Mouse (Mus musculus) layer of hippocampus, postnatal 25 days (tissue): ENCODE data around the gene Rem2. TPM values are rescaled to one million over a fixed set of nuclear protein-coding genes. Genes with fewer than 3 reads are reported as not detected.

Experiments
- DNase-seq, 2 experiments: peaks; one replicate each; pipeline ENCODE4 v3.0.0; 2022; ENCODE audit warnings: mixed read lengths in 2 of 2, low spot score in 1 of 2; ENCODE audit errors: extremely low spot score in 1 of 2
- total RNA-seq, 2 experiments: library from RNA; stranded (reverse); gene quantifications; 2 replicates each; pipeline ENCODE4 v1.2.3; 2021

Gene Rem2
- 10 to 100 TPM; 22.6 to 23.0 TPM for total RNA-seq

DNA sequence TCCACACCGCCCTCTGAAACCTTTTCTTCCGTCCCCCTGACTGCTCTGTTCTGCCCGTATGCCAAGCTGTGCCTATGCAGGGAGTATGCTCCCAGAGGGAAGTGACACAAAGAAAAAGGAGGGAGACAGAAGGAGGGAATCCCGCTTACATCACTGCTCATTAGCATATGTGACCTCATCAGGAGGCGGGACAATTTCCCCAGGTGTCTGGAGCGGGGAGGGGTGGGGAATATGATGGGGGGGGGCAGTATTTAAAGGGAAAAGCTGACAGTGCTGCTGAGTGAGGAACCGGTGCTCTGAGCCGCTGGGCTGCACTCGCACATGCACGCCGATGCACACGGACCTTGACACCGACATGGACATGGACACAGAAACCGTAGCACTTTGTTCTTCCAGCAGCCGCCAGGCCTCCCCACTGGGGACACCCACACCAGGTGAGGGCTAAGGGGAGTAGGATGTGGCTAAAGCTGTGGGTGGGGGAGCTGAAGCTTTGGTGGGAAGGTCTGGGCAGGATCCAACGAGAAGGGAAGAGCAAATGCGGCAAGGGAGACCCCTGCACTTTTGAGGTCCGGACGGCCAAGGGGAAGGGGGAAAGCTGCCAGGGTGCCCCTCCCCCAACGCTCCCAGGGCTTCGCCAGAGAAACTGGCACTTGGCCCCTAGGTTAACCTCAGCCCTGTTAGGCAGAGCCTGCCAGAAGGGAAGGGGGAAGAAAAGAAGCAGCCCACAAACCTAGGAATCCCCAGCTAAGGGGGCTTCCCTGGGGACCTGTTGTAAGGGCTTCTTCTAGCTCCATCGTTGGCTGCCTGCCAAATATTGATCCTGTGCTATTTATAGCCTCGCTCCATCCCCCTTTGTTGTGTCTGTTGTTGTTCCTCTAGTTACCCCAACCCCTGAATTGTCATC is at the start of gene Rem2:
TSS of gene Rem2 (plus strand) at position 160 of the 904 bp plus-strand sequence.
- peak in 1 of 2 experiments; percentile 40 for DNase-seq

- DNase-seq, result peak; percentile 77 to 86
Measured at GRCm38 (mm10) chr14:54426689-54427398, 49.1 kb upstream of the Rem2 start, which contains the start of gene Mrpl52. Mrpl52 (plus strand) TSS chr14:54426909.

DNA sequence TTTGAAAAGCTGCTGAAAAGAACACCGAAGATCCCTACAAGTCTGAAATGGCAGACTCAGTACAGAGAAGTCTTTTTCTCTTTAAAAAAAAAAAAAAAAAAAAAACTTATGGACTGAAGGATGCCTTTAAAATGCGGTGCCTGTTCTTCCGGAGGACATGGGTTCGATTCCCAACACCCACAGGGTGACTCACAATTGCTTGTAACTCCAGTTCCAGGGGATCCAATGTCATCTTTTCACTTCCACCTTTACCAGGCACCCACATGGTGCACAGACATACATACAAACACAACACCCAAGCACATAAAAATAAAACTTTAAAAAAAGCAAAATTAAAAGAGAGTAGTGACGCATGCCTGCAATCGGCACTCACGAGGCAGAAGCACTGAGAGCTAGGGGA is 48.2 kb upstream of the Rem2 start:
- no peak for DNase-seq

DNA sequence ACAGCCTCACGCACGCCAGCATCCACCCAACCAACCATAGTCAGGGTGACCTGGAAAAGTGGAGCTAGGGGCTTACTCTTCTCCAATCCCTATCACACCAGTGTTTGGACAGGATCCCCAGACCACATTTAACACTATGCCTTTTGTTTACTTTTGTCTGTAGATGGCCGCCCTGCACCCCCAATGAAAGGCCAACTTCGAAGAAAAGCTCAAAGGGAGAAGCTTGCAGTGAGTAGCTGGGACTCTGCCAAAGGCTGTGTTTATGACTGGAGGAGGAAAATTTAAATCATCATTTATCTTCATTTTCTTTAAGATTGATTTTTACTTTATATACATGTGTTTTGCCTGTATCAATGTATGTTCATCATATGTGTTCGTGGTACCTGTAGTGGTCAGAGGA is 47.5 kb upstream of the Rem2 start:
- no peak for DNase-seq

DNA sequence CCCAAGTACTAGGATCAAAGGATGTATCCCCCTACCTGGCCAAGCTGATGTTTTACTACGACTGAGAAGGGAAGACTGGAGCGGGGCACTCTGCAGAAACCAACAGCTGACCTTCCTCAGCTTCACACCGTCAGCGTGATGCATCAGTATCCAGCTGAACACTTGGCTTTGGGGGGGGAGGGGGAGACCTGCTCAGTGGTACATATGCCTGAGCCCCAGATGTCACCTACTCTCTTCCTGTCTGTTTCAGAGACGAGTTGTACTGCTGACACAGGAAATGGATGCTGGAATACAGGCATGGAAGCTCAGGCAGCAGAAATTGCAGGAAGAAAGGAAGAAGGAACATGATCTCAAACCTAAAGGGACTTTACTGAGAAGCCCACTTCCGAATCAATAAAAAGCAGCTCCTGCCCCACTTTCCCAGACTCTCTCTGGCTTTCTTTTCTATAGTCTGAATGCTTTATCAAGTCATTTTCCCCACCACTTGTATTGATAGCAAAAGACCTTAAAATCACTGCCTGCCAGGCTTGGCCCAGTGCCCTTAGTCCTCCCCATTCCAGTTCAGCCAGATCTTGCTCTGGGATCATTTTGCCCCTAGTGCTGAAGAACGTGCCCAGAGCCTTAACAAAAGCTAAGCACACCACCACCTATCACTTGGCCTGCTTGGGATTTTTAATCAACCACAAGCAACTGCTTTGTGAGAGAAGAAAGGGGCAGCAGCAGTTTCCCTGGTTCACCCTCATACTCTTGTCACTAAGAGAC is 46.4 kb upstream of the Rem2 start:
- DNase-seq, result no peak

DNA sequence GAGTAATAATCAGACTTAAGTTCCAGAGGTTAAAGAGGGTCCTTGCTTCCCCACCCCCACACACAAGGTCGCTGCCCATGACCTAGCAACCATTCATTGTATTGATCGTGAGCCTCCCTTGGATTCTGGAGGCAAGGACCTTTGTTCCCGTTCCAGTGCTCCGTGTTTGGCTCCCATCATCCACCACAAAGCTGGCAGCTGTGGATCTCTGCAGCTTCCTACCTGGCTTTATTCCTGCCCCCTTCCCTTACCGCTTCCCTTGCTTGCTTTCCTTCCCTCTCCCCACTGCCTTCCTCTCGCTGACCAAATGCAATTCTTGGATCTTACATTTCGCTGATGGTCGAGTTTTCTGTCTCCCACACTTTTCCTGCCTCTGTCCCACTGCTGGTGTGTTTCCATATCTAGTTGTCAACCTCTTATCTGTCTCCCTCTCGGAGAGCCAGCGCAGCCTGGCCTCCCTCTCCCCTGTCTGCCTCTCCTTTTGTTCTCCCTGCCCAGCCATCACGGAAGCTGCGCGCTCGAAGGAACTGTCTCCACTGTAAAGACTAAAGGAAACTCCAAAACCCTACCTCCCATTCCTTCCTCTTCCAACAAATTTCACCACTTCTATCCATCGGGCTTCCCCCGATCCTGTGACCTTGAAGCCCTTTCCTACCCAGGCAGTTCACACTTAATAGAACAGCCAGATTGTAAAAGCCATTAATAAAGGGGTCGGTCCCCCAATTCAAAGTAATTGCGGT is 45.3 kb upstream of the Rem2 start:
- no peak for DNase-seq

- DNase-seq, result peak in 1 of 2 experiments; percentile 36
Measured at GRCm38 (mm10) chr14:54431334-54432077, 44.4 kb upstream of the Rem2 start, which contains the start of gene Mmp14. Mmp14 (plus strand) TSS chr14:54431612.

DNA sequence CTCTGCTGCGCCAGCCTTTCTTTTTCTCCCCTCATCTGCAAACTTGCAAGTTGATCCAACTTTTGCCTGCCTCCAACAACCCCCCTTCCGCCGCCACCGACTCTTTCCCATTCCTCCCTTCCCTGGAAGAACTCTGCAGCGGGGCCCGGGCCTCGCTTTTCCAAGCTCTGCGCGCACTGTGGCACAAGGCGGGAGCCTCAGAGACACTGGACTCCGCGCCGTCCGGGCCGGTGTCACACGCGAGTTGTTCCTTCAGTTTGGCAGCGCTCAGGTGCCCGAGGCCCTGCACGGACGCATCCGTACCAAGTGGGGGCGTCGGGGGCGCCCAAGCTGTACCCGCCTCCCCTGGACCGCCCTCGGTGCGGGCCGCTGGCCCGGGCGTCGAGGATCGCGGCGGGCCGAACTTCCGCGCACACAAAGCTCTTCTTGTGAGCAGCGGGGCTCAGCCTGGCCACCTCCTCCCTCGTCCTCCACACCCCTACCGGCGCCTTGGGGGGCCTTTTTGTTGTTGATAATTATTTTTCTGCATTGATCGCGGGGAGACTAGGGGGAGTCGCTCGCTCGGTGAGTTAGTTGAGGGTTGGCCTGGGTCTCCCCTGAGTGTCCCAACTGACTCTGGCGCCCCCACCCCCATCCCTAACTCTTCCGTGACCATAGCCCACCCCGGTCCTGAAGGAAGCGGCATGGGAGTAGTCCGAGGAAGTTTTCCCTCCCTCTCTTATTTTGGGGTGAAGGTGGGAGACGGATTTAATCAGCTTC is 43.6 kb upstream of the Rem2 start:
- no peak for DNase-seq

GRCm38 (mm10) chr14:54432837-54433830 is 42.8 kb upstream of the Rem2 start:
- DNase-seq, result peak in 1 of 2 experiments; percentile 36

DNA sequence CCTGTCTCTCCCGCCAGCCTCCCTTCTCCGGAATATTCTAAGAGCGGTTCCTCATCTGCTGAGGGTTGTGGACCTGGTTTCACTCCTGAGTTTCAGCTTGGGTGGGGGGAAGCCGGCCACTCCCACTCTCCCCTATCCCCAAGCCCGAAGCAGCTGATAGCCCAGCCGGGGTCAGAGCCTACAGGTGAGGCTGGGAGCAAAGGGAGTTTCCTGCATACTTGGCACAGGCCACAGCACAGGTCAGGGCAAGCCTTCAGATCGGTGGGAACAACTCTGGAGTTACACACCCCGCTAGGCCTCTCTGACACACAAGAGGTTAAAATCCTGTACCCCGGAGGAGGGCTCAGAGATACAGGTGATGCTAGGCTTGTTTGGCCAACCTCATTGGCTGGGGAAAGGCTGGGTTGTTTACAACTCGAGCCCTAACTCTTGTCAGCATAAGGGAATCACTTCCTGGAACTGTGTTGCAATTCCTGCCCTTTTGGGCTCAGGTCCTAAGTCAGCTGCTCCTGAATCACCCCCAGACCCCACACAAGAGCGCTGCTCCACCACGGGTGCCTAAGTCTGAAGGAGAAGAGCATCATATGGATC is 41.9 kb upstream of the Rem2 start:
- no peak for DNase-seq

DNA sequence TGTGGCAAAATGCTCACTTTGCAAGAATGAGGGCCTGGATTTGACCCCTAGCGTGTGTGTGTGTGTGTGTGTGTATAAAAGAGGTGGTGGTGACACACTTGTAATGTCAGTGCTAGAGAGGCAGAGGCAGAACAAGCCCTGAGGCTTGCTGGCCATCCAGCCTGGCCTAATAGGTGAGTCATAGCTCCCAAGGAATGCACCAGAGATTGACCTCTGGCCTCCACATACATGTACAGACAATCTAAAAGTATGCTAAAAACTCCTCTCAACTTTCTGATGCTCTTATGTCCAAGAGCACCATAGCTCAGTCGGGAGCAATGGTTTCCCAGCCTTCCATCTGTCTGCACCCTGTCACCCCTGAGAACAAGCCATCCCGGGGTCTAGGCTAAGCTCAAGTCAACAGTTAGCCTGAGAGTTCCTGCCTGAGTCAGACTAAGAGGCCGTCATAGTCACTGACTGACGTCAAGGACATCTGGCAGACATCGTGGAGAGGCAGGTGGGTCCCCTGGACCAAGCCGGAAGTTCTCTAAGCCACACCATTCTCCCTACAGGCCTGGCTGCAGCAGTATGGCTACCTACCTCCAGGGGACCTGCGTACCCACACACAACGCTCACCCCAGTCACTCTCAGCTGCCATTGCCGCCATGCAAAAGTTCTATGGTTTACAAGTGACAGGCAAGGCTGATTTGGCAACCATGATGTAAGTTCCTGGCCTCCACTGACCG is 40.5 kb upstream of the Rem2 start:
- no peak for DNase-seq

DNA sequence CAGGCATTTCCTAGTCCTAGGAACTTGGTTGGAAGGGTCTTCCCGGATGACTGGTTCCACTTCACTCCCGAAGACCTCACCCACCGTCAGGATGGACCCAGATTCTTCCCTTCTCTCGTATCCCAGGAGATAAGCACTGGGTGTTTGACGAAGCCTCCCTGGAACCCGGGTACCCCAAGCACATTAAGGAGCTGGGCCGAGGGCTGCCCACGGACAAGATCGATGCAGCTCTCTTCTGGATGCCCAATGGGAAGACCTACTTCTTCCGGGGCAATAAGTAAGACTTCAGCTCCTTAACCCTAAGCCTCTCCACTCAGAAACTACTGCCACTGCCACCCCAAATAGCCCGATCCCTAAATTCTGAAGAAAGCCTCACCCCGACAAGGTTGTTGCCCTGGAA is 36.7 kb upstream of the Rem2 start:
- no peak for DNase-seq

- no peak for DNase-seq
Measured at GRCm38 (mm10) chr14:54439610-54440009, 36.3 kb upstream of the Rem2 start.

DNA sequence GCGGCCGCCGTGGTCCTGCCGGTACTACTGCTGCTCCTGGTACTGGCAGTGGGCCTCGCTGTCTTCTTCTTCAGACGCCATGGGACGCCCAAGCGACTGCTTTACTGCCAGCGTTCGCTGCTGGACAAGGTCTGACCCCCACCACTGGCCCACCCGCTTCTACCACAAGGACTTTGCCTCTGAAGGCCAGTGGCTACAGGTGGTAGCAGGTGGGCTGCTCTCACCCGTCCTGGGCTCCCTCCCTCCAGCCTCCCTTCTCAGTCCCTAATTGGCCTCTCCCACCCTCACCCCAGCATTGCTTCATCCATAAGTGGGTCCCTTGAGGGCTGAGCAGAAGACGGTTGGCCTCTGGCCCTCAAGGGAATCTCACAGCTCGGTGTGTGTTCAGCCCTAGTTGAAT is 35.4 kb upstream of the Rem2 start:
- DNase-seq, result no peak

DNA sequence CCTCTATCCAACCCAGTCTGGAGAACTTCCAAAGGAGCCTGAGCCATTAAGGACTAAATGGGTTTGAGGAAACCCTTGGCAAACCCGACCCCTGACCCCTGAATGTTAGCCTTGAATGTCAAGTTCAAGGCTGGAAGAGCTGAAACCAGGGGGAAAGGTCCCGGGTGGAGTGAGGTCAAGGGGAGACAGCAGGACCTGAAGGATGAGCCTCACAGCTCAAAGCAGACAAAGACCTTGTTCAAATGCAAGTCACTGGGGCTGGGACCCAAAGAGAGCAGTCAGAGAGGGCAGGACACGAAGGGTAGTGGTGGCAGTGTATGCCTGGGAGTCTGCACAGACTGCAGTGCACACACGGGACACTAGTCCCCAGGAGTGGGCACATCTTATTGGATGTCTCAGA is 34.5 kb upstream of the Rem2 start:
- DNase-seq, result no peak

DNA sequence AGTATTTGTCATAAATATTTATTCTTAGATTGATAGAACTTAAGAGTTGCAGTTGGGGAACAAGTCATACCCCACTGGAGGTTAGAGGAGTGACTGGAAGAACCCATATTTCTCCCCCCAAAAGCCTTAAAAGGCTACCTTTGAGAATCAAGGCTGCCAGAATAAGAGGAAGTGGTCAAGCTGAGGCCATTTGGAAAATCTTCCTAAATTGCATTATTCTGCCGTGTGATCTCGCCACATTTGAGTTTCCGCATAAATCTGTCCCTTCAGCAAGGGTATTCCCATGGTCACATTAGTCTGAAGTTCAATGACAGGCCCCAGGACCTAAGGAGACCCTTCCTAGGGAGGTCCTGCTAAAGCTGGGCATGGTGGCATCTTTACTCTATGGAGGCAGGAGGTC is 33.4 kb upstream of the Rem2 start:
- no peak for DNase-seq
